Mouse (Mus musculus): Measurements from ENCODE around the gene Rasal1.

GRCm38 (mm10) chr5:120688434-120688833, 39.8 kb downstream of the Rasal1 start:
- TF ChIP-seq CTCF (IDR thresholded peaks at IDR 0.05; ENCODE audit: borderline replicate concordance, control insufficient read depth, extremely low read depth, insufficient read depth, low read length, poor library complexity), result no peak
- no peak for TF ChIP-seq POLR2A (IDR thresholded peaks at IDR 0.05; ENCODE audit: control insufficient read depth, extremely low read depth, insufficient read depth, low read length, poor library complexity)
